Mouse (Mus musculus): ENCODE results near the gene Chrd.

GRCm38 (mm10) chr16:20726384-20726783 lies 6.5 kb upstream of the Chrd start:
- no peak for TF ChIP-seq CTCF (IDR thresholded peaks at IDR 0.05; ENCODE audit: borderline replicate concordance, control insufficient read depth, extremely low read depth, insufficient read depth, low read length, poor library complexity)
- no peak for TF ChIP-seq POLR2A (IDR thresholded peaks at IDR 0.05; ENCODE audit: control insufficient read depth, extremely low read depth, insufficient read depth, low read length, poor library complexity)
